Mouse (Mus musculus) gastrocnemius, postnatal 10 days (tissue): ENCODE measurements at regions not wholly inside any gene's neighbourhood (a gene's known extent, or its start where the extent isn't known, plus 50 kb on each side); places are given as distances from the start of the nearest gene placed in this dataset.

Experiments used
- DNase-seq: peaks from one replicate; pipeline ENCODE4 v3.0.0; 2021; ENCODE audit warnings: mixed read lengths

- no peak for DNase-seq
Observed at GRCm38 (mm10) chr3:155246628-155247027, 153.4 kb downstream of the Lrriq3 start.

- DNase-seq: no peak
Observed at GRCm38 (mm10) chr3:155247124-155247523, 153.9 kb downstream of the Lrriq3 start.

DNA sequence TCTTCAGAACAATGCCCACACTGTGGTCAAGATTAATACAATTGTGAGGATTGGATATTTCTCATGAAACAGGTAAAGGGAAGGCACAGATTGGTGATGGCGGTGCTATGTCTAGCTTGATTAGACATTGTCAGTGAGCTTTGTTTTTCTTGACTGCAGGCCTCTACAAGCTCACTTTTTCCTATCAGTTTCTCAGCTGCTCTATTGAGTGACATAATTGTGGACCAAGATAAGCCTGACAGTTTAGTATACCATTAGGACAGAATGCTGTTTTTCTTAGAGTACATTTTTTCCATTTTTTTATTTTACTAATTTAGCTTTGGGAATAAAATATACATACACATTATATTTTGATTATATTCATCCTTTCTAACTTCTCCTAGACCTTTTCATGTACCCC, 154.7 kb downstream of the Lrriq3 start:
- no peak for DNase-seq

DNA sequence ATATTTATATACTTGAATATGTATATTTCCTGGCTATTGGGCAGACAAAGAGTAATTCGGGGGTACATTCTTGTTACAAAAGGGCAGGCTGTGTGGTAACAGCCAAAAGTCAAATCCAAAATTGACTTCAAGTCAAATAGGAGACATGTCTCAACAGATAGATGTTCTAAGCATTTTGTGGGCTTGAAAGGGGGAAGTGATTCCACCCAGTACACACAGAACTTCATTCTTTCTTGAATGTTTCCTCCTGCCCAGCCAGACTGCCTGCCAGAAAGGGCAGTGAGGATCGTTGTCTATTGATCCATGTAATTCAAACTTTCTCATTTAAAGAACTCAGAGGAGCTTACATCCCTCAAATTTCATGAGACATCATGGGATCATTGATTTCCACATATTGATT, 157.7 kb downstream of the Lrriq3 start:
- DNase-seq: no peak

DNA sequence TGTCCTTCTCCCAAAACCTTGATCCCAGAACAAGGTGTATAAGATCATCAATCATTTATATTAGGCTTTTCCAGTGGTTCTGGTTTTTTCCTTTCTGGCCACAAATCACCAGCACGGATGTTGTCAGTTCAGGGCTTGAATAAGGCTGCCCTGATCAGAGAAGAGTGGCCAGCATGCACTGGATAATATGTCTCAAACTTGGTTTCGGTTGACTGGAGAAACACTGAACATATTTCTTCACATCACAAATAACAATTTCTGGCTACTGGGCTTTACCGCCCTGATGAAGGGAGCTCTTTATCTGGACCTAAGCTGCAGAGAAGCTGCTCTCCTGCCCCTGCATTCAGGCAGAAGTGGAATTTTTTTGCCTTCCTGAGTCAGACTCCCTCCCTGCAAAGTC, 205.0 kb downstream of the Lrriq3 start:
- no peak for DNase-seq

DNA sequence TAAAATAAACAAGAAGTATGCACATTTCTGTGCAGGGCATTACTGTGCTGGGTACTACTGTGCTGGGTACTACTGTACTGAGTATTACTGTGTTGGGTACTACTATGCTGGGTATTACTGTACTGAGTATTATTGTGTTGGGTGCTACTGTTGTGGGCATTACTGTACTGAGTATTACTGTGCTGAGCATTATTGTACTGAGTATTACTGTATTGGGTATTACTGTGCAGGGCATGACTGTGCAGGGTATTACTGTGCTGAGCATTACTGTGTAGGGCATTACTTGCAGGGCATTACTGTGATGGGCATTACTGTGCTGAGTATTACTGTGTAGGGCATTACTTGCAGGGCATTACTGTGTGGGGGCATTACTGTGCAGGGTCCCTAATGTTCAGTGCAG, 205.5 kb downstream of the Lrriq3 start:
- no peak for DNase-seq

- DNase-seq: no peak
Observed at GRCm38 (mm10) chr3:155322322-155322721, 229.1 kb downstream of the Lrriq3 start.

GRCm38 (mm10) chr3:155329701-155330100, 236.5 kb downstream of the Lrriq3 start:
- DNase-seq: no peak

DNA sequence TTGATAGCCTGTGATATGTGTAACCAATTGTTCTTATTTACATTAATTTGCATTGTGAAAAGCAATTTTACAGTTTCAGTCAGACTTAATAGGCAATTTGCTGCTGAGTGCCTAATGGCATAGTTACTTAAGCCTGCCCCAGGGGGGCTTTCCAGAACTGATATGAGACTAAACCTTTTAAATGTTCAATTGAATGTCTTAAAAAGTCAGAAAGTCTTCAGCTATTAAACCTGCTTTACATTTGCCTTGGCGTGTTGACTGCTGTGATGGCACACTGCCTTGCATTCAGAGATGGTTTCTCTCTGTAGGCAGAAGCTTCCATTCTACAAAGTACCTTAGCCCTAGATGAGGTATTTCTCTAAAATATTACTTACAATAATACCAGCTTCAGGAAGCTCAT, 256.0 kb downstream of the Lrriq3 start:
- no peak for DNase-seq

- no peak for DNase-seq
Observed at GRCm38 (mm10) chr3:155351636-155352035, 258.4 kb downstream of the Lrriq3 start.

- peak; percentile 5 for DNase-seq
Observed at GRCm38 (mm10) chr3:155352277-155352802, 259.1 kb downstream of the Lrriq3 start.

GRCm38 (mm10) chr3:155360399-155360798, 267.2 kb downstream of the Lrriq3 start:
- no peak for DNase-seq

DNA sequence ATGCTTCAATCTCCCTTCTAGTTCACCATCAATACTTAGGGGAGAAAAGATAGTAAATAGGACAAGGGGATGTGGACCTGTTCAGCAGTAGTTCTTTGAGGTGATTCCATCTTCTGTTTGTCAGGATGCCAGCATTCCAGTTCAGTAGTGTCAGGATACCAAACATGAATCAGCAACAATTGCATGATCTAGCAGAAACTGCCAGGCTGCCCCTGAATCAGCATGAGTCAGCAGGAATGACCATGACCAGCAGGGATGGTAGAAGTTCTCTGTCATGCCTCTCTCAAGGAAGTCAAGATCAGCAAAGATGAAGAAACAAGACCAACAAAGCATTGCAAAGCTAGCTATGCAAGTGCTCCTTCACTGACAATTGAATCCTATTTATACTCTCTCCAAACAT, 277.5 kb downstream of the Lrriq3 start:
- DNase-seq: no peak

DNA sequence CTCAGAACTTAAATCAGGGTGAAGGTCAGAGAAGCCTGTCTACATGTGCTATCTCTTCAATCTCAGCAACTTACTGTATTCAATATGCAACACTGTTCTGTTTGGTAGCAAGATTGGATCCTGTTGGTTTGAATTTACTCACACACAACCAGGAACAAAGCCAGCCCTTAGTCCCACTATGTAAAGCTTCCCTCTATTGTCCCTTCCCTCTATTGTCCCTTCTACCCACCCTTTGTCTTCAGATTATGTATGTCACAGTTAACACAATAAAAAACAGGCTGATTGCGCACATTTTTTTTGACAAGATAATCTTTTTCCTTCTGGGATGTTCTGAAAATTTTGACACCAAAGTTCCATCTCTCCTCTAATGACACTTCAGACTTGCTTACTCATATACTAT, 280.4 kb downstream of the Lrriq3 start:
- DNase-seq: no peak

DNA sequence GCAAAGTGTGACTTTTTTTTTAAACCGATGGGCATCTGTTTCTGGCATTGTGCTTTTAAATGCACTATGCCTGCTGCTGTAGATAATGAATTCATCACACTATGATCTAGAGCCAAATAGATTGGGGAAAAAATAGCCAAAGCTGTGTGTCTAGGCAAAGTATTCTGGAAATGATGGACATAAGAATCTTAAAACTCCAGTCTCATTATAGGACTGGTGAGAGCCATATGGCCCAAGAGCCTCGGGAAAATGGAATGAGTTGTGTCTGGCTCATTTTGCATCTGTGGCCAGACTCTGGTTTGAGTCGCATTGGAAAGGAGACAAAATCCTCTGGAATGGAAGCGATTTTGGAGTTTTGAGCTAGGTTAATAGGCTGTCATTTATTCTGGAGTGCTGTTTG, 288.7 kb downstream of the Lrriq3 start:
- DNase-seq: no peak

DNA sequence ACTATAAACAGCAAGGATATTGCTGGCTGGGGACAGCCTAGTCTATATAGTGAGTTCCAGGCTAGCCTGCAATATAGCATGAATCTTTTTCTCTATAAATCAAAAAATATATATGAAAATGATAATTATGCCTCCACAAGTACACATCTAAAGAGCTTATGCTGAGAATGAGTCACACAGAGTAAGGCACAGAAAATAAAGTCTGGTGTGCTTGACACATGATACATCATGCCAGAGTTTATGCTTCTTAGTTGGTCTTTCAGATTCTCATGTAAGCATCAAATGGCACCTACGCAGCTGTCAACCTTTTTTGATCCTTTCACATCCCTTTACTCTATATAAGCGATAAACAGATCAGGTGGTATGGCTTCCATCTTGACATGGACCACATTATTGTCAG, 289.6 kb downstream of the Lrriq3 start:
- DNase-seq: no peak

DNA sequence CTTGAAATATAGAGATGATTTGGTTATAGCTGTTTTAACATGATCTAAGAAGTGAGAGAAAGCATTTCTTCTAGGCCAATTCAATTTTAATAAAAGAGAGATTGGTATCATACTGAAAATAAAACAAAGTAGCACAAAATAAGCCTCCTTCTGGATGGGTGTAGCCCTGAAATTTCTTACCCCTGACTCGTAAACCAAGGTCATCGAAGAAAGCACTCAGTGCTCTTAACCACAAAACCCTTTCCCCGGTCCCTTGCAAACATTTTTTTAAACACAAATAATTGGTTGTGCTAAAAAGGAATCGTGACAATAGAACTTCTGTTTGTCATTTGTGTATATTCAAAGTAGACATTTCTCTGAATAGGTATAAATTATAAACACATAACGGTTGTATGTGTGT, 297.4 kb downstream of the Lrriq3 start:
- DNase-seq: no peak

DNA sequence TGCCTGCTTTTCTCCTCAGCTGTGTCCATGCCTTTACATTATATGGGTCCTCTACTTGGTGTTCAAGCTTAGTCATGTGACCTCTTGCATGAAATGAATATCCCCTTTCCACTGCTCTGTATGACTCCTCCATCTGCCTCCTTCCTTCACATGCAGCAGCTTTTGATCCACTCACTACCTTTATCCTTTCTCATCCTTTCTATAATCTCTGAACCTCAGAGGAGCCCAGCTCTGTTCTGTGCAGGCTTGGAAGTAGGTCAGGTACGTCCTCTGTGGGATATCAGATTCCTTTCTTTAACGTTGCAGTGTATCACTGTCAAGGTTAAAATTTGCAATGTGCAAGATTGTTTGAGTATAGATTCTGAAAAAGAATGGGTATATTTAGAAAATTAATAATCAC, 302.9 kb downstream of the Lrriq3 start:
- no peak for DNase-seq

GRCm38 (mm10) chr3:155401763-155402162, 308.5 kb downstream of the Lrriq3 start:
- DNase-seq: no peak

DNA sequence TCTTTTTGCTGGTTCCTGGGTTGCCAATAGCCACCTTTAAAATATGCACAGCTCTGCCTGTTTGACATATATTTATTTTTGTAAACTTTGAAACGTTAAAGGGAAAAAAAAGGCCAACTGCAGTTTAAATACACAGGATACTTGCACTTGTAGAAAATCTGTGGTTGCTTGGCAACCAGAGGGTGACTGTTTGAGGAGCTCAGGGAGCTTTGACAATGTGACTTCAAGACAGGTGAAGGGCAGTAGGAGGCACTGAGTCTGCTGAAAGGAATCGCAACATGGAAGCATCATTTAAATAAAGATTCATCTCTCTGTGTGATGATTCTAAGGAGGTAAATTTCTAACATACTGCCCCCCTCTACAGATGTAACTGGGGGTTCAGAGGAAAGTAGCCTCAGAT, 315.7 kb downstream of the Lrriq3 start:
- DNase-seq: no peak

- DNase-seq: no peak
Observed at GRCm38 (mm10) chr3:155409371-155409770, 316.1 kb downstream of the Lrriq3 start.

GRCm38 (mm10) chr3:155409867-155410266, 316.6 kb downstream of the Lrriq3 start:
- DNase-seq: no peak

DNA sequence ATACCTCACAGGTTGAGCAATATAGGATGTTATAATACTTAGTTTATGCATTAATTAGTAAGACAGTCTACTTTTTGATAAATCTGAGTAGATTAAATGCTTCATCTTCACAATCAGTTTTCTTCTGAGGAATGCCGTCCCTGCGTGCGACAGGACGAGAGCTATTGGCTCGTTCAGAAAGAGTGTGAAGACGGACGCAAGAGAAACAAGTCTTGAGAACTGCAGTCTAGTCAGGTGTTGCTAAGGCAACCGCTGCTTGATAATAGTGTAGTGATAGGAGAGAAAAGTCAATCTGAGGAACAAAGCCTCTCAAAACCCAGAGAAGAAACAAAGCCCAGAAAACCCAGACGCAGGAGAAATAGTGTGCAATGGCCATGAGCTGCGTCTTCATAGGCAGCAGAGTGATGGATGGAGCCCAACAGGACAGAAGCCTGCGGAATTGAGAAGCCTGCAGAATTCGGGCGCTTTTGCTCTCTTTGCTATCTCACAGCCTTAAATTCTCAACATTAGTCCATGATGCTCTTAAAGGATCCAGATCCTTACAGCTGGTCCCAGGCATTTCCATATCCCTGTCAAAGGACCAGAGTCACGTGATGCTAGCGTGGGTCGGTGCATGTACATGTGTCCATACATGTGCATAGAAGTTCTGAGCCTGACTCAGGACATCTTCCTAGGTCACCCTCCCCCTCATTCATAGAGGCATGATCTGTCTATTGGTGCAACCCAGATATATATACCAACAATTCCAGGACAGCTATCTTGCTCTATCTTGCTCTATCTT, 366.7 kb downstream of the Lrriq3 start:
- no peak for DNase-seq

DNA sequence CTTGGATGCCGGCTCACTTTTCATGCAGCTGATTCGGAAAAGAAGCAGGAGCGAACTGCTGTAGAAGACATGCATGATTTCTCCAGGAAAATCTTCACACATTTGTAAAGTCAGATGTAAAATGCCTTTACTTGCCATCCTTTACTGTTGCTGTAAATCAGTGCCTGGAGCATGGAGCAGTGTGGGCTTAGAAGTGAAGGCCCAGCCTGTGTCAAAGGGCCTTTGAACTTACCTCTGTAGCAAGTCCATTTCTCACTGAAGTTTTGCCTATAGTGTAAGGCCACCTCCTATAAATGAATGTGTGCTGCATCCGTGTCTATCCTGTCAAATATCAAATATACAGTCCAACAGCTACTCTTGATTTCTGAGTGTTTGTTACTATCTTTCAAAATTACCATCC, 368.9 kb downstream of the Lrriq3 start:
- no peak for DNase-seq

DNA sequence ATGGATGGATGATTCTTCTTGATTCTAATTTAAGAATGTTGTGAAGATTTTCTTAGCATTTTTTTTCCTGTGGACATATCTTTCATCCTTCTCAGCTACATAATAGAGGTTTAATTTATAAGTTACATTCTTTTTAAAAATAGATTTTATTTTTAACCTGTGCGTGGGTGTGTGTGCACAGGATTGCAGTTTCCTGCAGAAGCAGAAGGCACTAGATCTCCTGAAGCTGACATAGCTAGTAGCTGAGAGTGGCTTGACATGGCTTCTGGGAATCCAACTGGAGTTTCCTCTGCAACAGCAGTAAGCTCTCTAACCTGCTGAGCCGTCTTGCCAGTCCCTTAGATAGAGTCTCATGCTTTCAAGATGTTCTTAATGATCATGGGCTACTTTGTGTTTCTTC, 377.5 kb downstream of the Lrriq3 start:
- no peak for DNase-seq
